In the genomic region with DNA sequence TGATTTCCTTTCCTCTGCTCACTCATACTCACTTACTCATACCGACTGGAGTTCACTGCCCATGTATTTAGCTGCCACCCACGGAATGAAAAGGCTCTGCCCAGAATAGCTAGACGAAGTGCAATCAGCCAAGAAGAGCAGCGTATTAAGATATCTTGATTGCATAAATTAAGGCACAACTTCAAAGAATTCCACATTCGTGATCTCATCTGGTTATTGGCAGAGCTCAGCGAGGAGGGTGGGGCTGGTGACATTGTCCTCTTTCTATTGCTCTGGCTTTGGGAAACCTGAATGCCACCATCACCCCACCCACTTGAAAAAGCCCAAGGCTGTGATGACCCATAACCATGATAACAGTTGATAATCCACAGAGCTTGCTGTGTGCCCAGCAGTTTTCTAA, we compare ENCODE assay signal across 21 mouse cellular contexts. TPM values are rescaled to one million over a fixed set of nuclear protein-coding genes. Genes with fewer than 3 reads are reported as not detected.
DNase-seq lines count a peak whose midpoint lies in the region; ATAC-seq and TF ChIP-seq lines count a peak whose summit lies in the region.
"Had no signal": no experiment of that assay in that cellular context is flagged by ENCODE, and none has a peak within 500 bp of the region (broad histone marks: within the 10 kb centered on the region; RNA-seq: fewer than 3 reads in every experiment).

No protein-coding gene starts in this region.

- no peak overlapping the region for H3K4me2 ChIP-seq in stomach, postnatal 0 days (replicated peaks; ENCODE audit: low read depth)
- no peak overlapping the region for H3K4me2 ChIP-seq in kidney, embryonic 16.5 days (replicated peaks; ENCODE audit: low read depth, low read length)
- H3K4me2 ChIP-seq: embryonic facial prominence, embryonic 15.5 days; heart, embryonic 13.5 days had no signal

- no peaks in the 10 kb centered on the region for H3K27me3 ChIP-seq in Patski
- no peaks in the 10 kb centered on the region for H3K27me3 ChIP-seq in stomach, postnatal 0 days (ENCODE audit: control insufficient read depth, insufficient read depth, low read length)
- H3K27me3 ChIP-seq in kidney, embryonic 16.5 days (ENCODE audit: insufficient read depth, low read length) = no peaks in the 10 kb centered on the region
- H3K27me3 ChIP-seq: embryonic facial prominence, embryonic 15.5 days; heart, embryonic 13.5 days had no signal

- no peak overlapping the region for H3K27ac ChIP-seq in left cerebral cortex, adult 2 months
- H3K27ac ChIP-seq in stomach, postnatal 0 days (replicated peaks) = 0 out of 2 replicates have a peak overlapping the region, but pooled peaks have one; percentile 8
- no peak overlapping the region for H3K27ac ChIP-seq in kidney, embryonic 16.5 days (ENCODE audit: low read length)
- H3K27ac ChIP-seq: embryonic facial prominence, embryonic 15.5 days; heart, embryonic 13.5 days had no signal

- ATAC-seq in Patski = peak; percentile 93
- ATAC-seq in stomach, postnatal 0 days (ENCODE audit: low FRiP score, low TSS enrichment) = no peak
- no peak for ATAC-seq in kidney, embryonic 16.5 days (ENCODE audit: low FRiP score, low TSS enrichment)
- ATAC-seq: forebrain, embryonic 16.5 days; midbrain, embryonic 16.5 days had no signal

- H3K4me3 ChIP-seq in left cerebral cortex, adult 2 months = no peak overlapping the region
- no peak overlapping the region for H3K4me3 ChIP-seq in stomach, postnatal 0 days (ENCODE audit: low read depth, low read length)
- no peak overlapping the region for H3K4me3 ChIP-seq in kidney, embryonic 16.5 days (ENCODE audit: low read length)
- H3K4me3 ChIP-seq: embryonic facial prominence, embryonic 15.5 days; heart, embryonic 13.5 days had no signal

- WGBS in stomach, postnatal 0 days = 37% methylated on average over 6 of the region's 6 CpGs
- 63% methylated on average over 6 of the region's 6 CpGs for WGBS in kidney, embryonic 16.5 days

- no peak overlapping the region for H3K9ac ChIP-seq in stomach, postnatal 0 days (ENCODE audit: low read length)
- no peak overlapping the region for H3K9ac ChIP-seq in kidney, embryonic 16.5 days (replicated peaks; ENCODE audit: low read length)
- H3K9ac ChIP-seq: embryonic facial prominence, embryonic 15.5 days; heart, embryonic 13.5 days had no signal

- TF ChIP-seq CTCF in left cerebral cortex, adult 2 months (IDR thresholded peaks at IDR 0.05) = no peak
- TF ChIP-seq CTCF in Patski (IDR thresholded peaks at IDR 0.05) = no peak
- TF ChIP-seq CTCF in stomach, postnatal 0 days (IDR thresholded peaks at IDR 0.05; ENCODE audit: low read depth) = no peak

- peak; percentile 79 for DNase-seq in adrenal gland, adult 2 months
- DNase-seq in adrenal gland, adult 18-20 months (ENCODE audit: low spot score in 2 of 2) = no peak
- peak; percentile 18 to 24 for DNase-seq in left cerebral cortex, adult 2 months (ENCODE audit: extremely low spot score in 1 of 2, low spot score in 2 of 2)
- no peak for DNase-seq in left cerebral cortex, postnatal 4 days
- DNase-seq in Patski (ENCODE audit: low read depth, low spot score) = peak; percentile 73
- no peak for DNase-seq in stomach, postnatal 0 days (ENCODE audit: low spot score)
- no peak for DNase-seq in lung, postnatal 4 days
- DNase-seq: cerebellum, adult 8-10 months; heart, postnatal 4 days; kidney, adult 9 months; liver; lung, adult 2 months had no signal

- no peaks in the 10 kb centered on the region for H3K9me3 ChIP-seq in stomach, postnatal 0 days (ENCODE audit: control insufficient read depth, low read length)
- H3K9me3 ChIP-seq in kidney, embryonic 16.5 days (ENCODE audit: low read length) = no peaks in the 10 kb centered on the region
- H3K9me3 ChIP-seq: embryonic facial prominence, embryonic 15.5 days; heart, embryonic 13.5 days had no signal

- in situ Hi-C loops in Patski (cut with MboI; ENCODE audit: low pct_unique_long_range_greater_than_20kb) = no loop called here

- TF ChIP-seq EP300 in stomach, postnatal 0 days (optimal IDR thresholded peaks at IDR 0.05) = no peak

- intact Hi-C loops in left cerebral cortex, adult 2 months (cut with DNase I) = no loop called here
- intact Hi-C loops in left cerebral cortex, postnatal 4 days (cut with DNase I) = no loop called here

- POLR2A ChIA-PET in Patski (lab: Charles Lee) = no interaction called here

- CTCF ChIA-PET in Patski (lab: Charles Lee) = interaction anchor here (0.9 kb wide), 1 partner anchor 10 kb away, joined by 3 read pairs; no protein-coding TSS in a partner anchor

- H3K36me3 ChIP-seq in stomach, postnatal 0 days (ENCODE audit: control insufficient read depth, insufficient read depth, low read length) = no peaks in the 10 kb centered on the region
- H3K36me3 ChIP-seq in kidney, embryonic 16.5 days (ENCODE audit: insufficient read depth, low read length) = no peaks in the 10 kb centered on the region
- H3K36me3 ChIP-seq: embryonic facial prominence, embryonic 15.5 days; heart, embryonic 13.5 days had no signal

- H3K4me1 ChIP-seq in stomach, postnatal 0 days (replicated peaks; ENCODE audit: control insufficient read depth, insufficient read depth) = no peaks in the 10 kb centered on the region
- no peaks in the 10 kb centered on the region for H3K4me1 ChIP-seq in kidney, embryonic 16.5 days (ENCODE audit: insufficient read depth, low read length)
- H3K4me1 ChIP-seq: embryonic facial prominence, embryonic 15.5 days; heart, embryonic 13.5 days had no signal

RNA-seq across cellular contexts. Expression of a gene that starts 23.6 kb away (rescaled TPM):
- total RNA-seq in adrenal gland, adult 2 months (2021) = not detected
- 0.16 TPM in 1 of 2 replicates, not detected in the other for polyA plus RNA-seq in adrenal gland, adult 2 months (2012; rRNA removed)
- not detected for total RNA-seq in adrenal gland, adult 18-20 months (2021)
- not detected for total RNA-seq in left cerebral cortex, adult 2 months (2021)
- not detected for total RNA-seq in left cerebral cortex, postnatal 4 days (2021)
- not detected for polyA plus RNA-seq in Patski (2021)
- 0.06 and 0.11 TPM in 2 replicates for polyA plus RNA-seq in stomach, postnatal 0 days (2015; fragmentation: Nextera tagmentation; extraction: Ambion mirVana)
- polyA plus RNA-seq in kidney, embryonic 16.5 days (2015; fragmentation: Nextera tagmentation; extraction: Ambion mirVana) = not detected in 2 replicates
- total RNA-seq: granulocyte monocyte progenitor cell, adult 5-6 weeks; heart, postnatal 4 days; layer of hippocampus, adult 18-20 months; left cerebral cortex, adult 8-10 months had no signal
- polyA plus RNA-seq: embryonic facial prominence, embryonic 15.5 days; forebrain, embryonic 16.5 days; heart, embryonic 13.5 days; midbrain, embryonic 16.5 days; neural tube, embryonic 11.5 days had no signal

RNA-seq across cellular contexts. Expression of a gene that starts 30.0 kb away (rescaled TPM):
- total RNA-seq in adrenal gland, adult 2 months (2021) = 100 to 1,000 TPM; 232 to 283 TPM
- polyA plus RNA-seq in adrenal gland, adult 2 months (2012; rRNA removed) = 146 and 187 TPM in 2 replicates
- total RNA-seq in adrenal gland, adult 18-20 months (2021) = 100 to 1,000 TPM; 189 to 249 TPM
- total RNA-seq in left cerebral cortex, adult 2 months (2021) = 10 to 100 TPM; 30.6 to 30.7 TPM
- 10 to 100 TPM; 31.0 to 32.2 TPM for total RNA-seq in left cerebral cortex, postnatal 4 days (2021)
- 51.9 TPM for polyA plus RNA-seq in Patski (2021)
- polyA plus RNA-seq in stomach, postnatal 0 days (2015; fragmentation: Nextera tagmentation; extraction: Ambion mirVana) = 84.3 and 89.3 TPM in 2 replicates
- 38.0 and 39.7 TPM in 2 replicates for polyA plus RNA-seq in kidney, embryonic 16.5 days (2015; fragmentation: Nextera tagmentation; extraction: Ambion mirVana)

RNA-seq across cellular contexts. Expression of a gene that starts 50.0 kb away (rescaled TPM):
- 10 to 100 TPM in 1 of 2 experiments, 1 to 10 TPM in 1; 9.5 to 14.8 TPM for total RNA-seq in adrenal gland, adult 2 months (2021)
- polyA plus RNA-seq in adrenal gland, adult 2 months (2012; rRNA removed) = 1.9 and 2.1 TPM in 2 replicates
- 1 to 10 TPM; 7.4 to 9.8 TPM for total RNA-seq in adrenal gland, adult 18-20 months (2021)
- total RNA-seq in left cerebral cortex, adult 2 months (2021) = under 1 TPM in 1 of 2 experiments, not detected in 1; 0.32 TPM
- total RNA-seq in left cerebral cortex, postnatal 4 days (2021) = not detected
- polyA plus RNA-seq in Patski (2021) = not detected
- polyA plus RNA-seq in stomach, postnatal 0 days (2015; fragmentation: Nextera tagmentation; extraction: Ambion mirVana) = 5.1 and 5.4 TPM in 2 replicates
- 3.0 and 3.6 TPM in 2 replicates for polyA plus RNA-seq in kidney, embryonic 16.5 days (2015; fragmentation: Nextera tagmentation; extraction: Ambion mirVana)

RNA-seq across cellular contexts. Expression of a gene that starts 56.9 kb away (rescaled TPM):
- total RNA-seq in adrenal gland, adult 2 months (2021) = 100 to 1,000 TPM in 1 of 2 experiments, 10 to 100 TPM in 1; 93.6 to 146 TPM
- 144 and 233 TPM in 2 replicates for polyA plus RNA-seq in adrenal gland, adult 2 months (2012; rRNA removed)
- total RNA-seq in adrenal gland, adult 18-20 months (2021) = 100 to 1,000 TPM in 1 of 2 experiments, 10 to 100 TPM in 1; 81.9 to 164 TPM
- under 1 TPM in 1 of 2 experiments, not detected in 1; 0.32 TPM for total RNA-seq in left cerebral cortex, adult 2 months (2021)
- total RNA-seq in left cerebral cortex, postnatal 4 days (2021) = under 1 TPM in 1 of 2 experiments, not detected in 1; 0.52 TPM
- polyA plus RNA-seq in Patski (2021) = 0.12 TPM
- 0.10 and 0.22 TPM in 2 replicates for polyA plus RNA-seq in stomach, postnatal 0 days (2015; fragmentation: Nextera tagmentation; extraction: Ambion mirVana)
- 0.61 and 0.81 TPM in 2 replicates for polyA plus RNA-seq in kidney, embryonic 16.5 days (2015; fragmentation: Nextera tagmentation; extraction: Ambion mirVana)

Comparison
In these comparisons a context has a peak if more than half of its experiments do, and no peak if none do; other contexts are left out.
1. DNase-seq: peak in adrenal gland, adult 2 months (single experiment), left cerebral cortex, adult 2 months (2 of 2) and Patski (single experiment); none in adrenal gland, adult 18-20 months (0 of 2), left cerebral cortex, postnatal 4 days (single experiment), stomach, postnatal 0 days (single experiment) and lung, postnatal 4 days (0 of 2).
2. RNA of a gene that starts 30.0 kb away (total RNA-seq): 232 to 283 TPM in adrenal gland, adult 2 months and 189 to 249 TPM in adrenal gland, adult 18-20 months; 31.0 to 32.2 TPM in left cerebral cortex, postnatal 4 days and 30.6 to 30.7 TPM in left cerebral cortex, adult 2 months; every median in the first group is over 4 times any median in the second.
3. RNA of a gene that starts 50.0 kb away (total RNA-seq): 9.5 to 14.8 TPM in adrenal gland, adult 2 months and 7.4 to 9.8 TPM in adrenal gland, adult 18-20 months; 0.32 TPM in left cerebral cortex, adult 2 months and not detected in left cerebral cortex, postnatal 4 days; every median in the first group is over 4 times any median in the second.